Mouse (Mus musculus) embryonic facial prominence, embryonic 10.5 days (tissue): ENCODE measurements around the gene Gm9117. TPM values are rescaled to one million over a fixed set of nuclear protein-coding genes. Genes with fewer than 3 reads are reported as not detected.
"Not testable (repeated sequence)": the region's sequence is repeated elsewhere in the genome, so short reads cannot be mapped to it uniquely, and the experiment has no call there.

Experiments used
- DNase-seq: peaks from one replicate; pipeline ENCODE4 v3.0.0-alpha.2; 2017; ENCODE audit warnings: low spot score
- H3K27ac ChIP-seq: fragments of 300-500 bp; sonication (generic); replicated peaks from 2 replicates; pipeline ENCODE4 v1.5.1; 2016; ENCODE audit warnings: mild to moderate bottlenecking
- H3K27me3 ChIP-seq: fragments of 300-500 bp; sonication (generic); replicated peaks from 2 replicates; pipeline ENCODE4 v1.6.1; 2016; ENCODE audit warnings: low read depth, mild to moderate bottlenecking; ENCODE audit not compliant: poor library complexity, severe bottlenecking
- H3K36me3 ChIP-seq: fragments of 300-500 bp; sonication (generic); replicated peaks from 2 replicates; pipeline ENCODE4 v1.6.1; 2016; ENCODE audit warnings: mild to moderate bottlenecking, moderate library complexity
- H3K4me1 ChIP-seq: fragments of 300-500 bp; sonication (generic); 2 replicates; pipeline ENCODE4 v1.6.1; 2016
- H3K4me3 ChIP-seq: fragments of 300-500 bp; sonication (generic); 2 replicates; pipeline ENCODE4 v1.5.1; 2016; ENCODE audit warnings: mild to moderate bottlenecking, moderate library complexity
- H3K9me3 ChIP-seq: fragments of 300-500 bp; sonication (generic); 2 replicates; pipeline ENCODE4 v1.6.1; 2016; ENCODE audit warnings: mild to moderate bottlenecking
- WGBS: fragments of 180-500 bp; shearing (Covaris S2); methylation state at CpG from one replicate; pipeline ENCODE4 v1.1.7; 2016; 5-methylcytosine and 5-hydroxymethylcytosine counted together
- polyA plus RNA-seq: library from polyadenylated mRNA; unstranded; fragments of >200 nt; fragmentation: Nextera tagmentation; extraction: Ambion mirVana; gene quantifications from 2 replicates; pipeline ENCODE4 v1.2.1, GENCODE M21; 2016

Gm9117 gene
- not detected in 2 replicates for polyA plus RNA-seq

DNA sequence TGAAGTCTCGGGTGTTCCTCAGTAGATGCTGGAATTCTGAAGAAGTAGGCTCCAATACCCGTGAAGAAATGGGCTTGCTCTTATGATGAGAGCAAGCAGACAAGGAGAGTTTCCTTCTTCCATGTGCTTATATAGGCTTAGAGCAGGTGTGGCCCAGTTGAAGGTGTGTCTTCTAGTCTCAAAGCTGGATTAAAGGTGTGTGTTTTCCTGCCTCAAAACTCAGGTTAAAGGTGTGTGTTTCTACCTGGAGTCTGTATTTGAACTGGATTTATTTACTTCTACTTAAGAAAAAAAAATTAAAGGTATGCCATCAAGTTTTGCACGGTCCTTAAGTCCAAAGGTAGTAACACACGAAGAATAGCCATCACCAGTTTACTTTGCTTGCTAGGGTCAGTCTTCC, at the start of gene Gm9117:
Gene Gm9117 (minus strand): TSS at position 101 of the 400 bp plus-strand sequence.
- not testable (repeated sequence) for DNase-seq, H3K4me1 ChIP-seq, H3K27me3 ChIP-seq, H3K4me3 ChIP-seq, H3K9me3 ChIP-seq, H3K27ac ChIP-seq, H3K36me3 ChIP-seq
- 88% methylated on average over 4 of the region's 4 CpGs for WGBS

DNA sequence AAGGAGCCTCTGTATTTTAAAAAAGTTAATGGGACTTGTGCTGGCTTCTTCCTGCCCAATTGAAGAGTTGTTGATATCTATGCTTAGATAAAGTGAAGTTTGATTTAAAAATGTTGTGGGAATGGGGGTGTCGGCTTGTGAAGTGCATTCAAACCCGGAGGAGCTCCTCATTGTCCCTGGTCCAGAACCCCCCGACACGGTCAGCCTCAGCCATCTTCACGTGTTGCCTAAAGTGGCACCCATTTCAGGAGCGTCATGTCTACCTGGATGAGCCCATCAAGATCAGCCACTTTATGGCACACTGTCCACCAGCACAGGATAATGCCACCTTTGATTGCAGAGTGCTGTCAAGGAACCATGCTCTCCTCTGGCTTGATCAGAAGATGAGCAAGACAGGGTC, 25.6 kb upstream of the Gm9117 start:
- not testable (repeated sequence) for H3K4me3 ChIP-seq, H3K9me3 ChIP-seq, H3K36me3 ChIP-seq, H3K27ac ChIP-seq, H3K27me3 ChIP-seq, DNase-seq, H3K4me1 ChIP-seq
- 96% methylated on average over 6 of the region's 6 CpGs for WGBS

DNA sequence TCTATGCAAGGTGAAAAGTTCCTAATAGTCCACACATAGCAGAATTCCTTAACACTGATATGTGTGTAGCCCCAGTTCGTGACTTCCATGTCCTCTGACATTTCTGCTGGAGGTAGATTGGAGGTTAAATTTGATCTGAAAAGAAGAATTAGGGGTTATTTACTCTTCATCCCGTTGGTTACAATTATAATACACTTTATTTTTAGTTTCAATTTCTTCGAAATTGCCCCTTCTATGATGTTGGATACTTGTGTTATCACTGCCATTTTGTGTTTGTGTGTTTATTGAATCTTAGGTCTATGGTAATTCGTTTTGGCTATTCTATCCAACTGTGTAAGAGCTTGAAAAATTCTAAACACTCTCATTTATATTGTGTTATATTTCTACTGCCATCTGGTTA, 17.9 kb upstream of the Gm9117 start, which contains the start of gene Tdpoz5:
Gene Tdpoz5 (minus strand): TSS at position 101 of the 400 bp plus-strand sequence.
- WGBS: 84% methylated on average over 3 of the region's 4 CpGs
- DNase-seq, H3K9me3 ChIP-seq, H3K4me1 ChIP-seq, H3K36me3 ChIP-seq, H3K27me3 ChIP-seq, H3K27ac ChIP-seq, H3K4me3 ChIP-seq: not testable (repeated sequence)

DNA sequence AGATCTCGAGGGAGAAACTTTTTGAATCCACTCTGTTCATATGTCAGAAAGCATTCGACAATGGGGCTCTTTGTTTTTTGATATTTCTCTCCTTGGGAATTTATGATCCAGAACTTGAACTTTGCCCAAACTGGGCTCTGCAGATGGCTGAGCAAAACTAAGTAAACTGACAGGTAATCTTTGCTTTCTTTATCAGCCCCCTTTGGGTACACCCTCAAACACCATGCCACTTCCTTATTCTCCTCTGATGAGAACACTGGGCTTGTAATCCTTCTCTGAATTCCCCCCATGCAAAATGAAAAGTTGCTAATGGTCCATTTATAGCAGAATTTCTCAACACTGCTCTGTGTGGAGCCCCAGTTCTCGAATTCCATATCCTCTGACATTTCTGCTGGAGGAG, 5.0 kb downstream of the Gm9117 start:
- not testable (repeated sequence) for H3K9me3 ChIP-seq, H3K4me3 ChIP-seq, DNase-seq, H3K36me3 ChIP-seq, H3K4me1 ChIP-seq, H3K27me3 ChIP-seq, H3K27ac ChIP-seq
- 90% methylated on average over 1 of the region's 3 CpGs for WGBS

Other genes starting within 250 kb of the Gm9117 start
- gene Gm5773, start 170.5 kb downstream of the Gm9117 start, polyA plus RNA-seq: not detected in 2 replicates
- not detected in 2 replicates for gene Tdpoz4, start 147.1 kb downstream of the Gm9117 start, polyA plus RNA-seq
- gene Tdpoz3, start 117.5 kb downstream of the Gm9117 start, polyA plus RNA-seq: not detected in 2 replicates
- gene Tdpoz5, start 17.8 kb upstream of the Gm9117 start, polyA plus RNA-seq: not detected in 2 replicates
- gene Gm9125, start 111.3 kb upstream of the Gm9117 start, polyA plus RNA-seq: not detected in 2 replicates
- not detected in 2 replicates for gene Gm10697, start 129.1 kb upstream of the Gm9117 start, polyA plus RNA-seq
- not detected in 2 replicates for gene Gm10696, start 234.7 kb upstream of the Gm9117 start, polyA plus RNA-seq